Mouse (Mus musculus) heart, postnatal 0 days (tissue): ENCODE measurements around the gene Coq9. TPM values are rescaled to one million over a fixed set of nuclear protein-coding genes. Genes with fewer than 3 reads are reported as not detected.
"Not testable (repeated sequence)": the region's sequence is repeated elsewhere in the genome, so short reads cannot be mapped to it uniquely, and the experiment has no call there.

Experiments used
- ATAC-seq: fragments of 200-750 bp; cut with Nextera tagmentation; 2 replicates; pipeline ENCODE4 v1.8.0; 2017; ENCODE audit warnings: low read depth, moderate number of reproducible peaks, moderate library complexity; ENCODE audit not compliant: insufficient read depth
- DNase-seq: peaks from one replicate; pipeline ENCODE4 v3.0.0-alpha.2; 2016; ENCODE audit warnings: low spot score
- H3K27ac ChIP-seq: fragments of 300-500 bp; sonication (generic); 2 replicates; pipeline ENCODE4 v1.5.1; 2014; ENCODE audit warnings: low read depth, mild to moderate bottlenecking
- H3K27me3 ChIP-seq: fragments of 300-500 bp; sonication (generic); 2 replicates; pipeline ENCODE4 v1.6.1; 2014; ENCODE audit warnings: low read length, mixed read lengths; ENCODE audit not compliant: control insufficient read depth, insufficient read depth
- H3K36me3 ChIP-seq: fragments of 300-500 bp; sonication (generic); replicated peaks from 2 replicates; pipeline ENCODE4 v1.6.1; 2014; ENCODE audit warnings: low read length, mixed read lengths; ENCODE audit not compliant: control insufficient read depth, insufficient read depth
- H3K4me1 ChIP-seq: fragments of 300-500 bp; sonication (generic); 2 replicates; pipeline ENCODE4 v1.6.1; 2014; ENCODE audit warnings: antibody characterized with exemption; ENCODE audit not compliant: control insufficient read depth, insufficient read depth
- H3K4me2 ChIP-seq: fragments of 300-500 bp; sonication (generic); 2 replicates; pipeline ENCODE4 v1.6.1; 2014; ENCODE audit warnings: low read depth, mild to moderate bottlenecking, low read length, moderate library complexity
- H3K4me3 ChIP-seq: fragments of 300-500 bp; sonication (generic); 2 replicates; pipeline ENCODE4 v1.5.1; 2014; ENCODE audit warnings: low read depth, low read length
- H3K9ac ChIP-seq: fragments of 300-500 bp; sonication (generic); replicated peaks from 2 replicates; pipeline ENCODE4 v1.6.1; 2014; ENCODE audit warnings: low read depth, low read length, mixed read lengths
- H3K9me3 ChIP-seq: fragments of 300-500 bp; sonication (generic); replicated peaks from 2 replicates; pipeline ENCODE4 v1.6.1; 2016; ENCODE audit warnings: low read length; ENCODE audit not compliant: control insufficient read depth
- CTCF ChIP-seq: IDR thresholded peaks from 2 replicates; pipeline ENCODE4 v1.5.1; 2016; ENCODE audit warnings: antibody characterized with exemption, control low read depth, low read depth
- EP300 ChIP-seq: IDR thresholded peaks from 2 replicates; pipeline ENCODE4 v1.6.1; 2016; ENCODE audit warnings: antibody characterized with exemption, low read depth
- WGBS: fragments of 180-500 bp; shearing (Covaris S2); extraction: QIAGEN DNeasy Blood & Tissue Kit; methylation state at CpG from one replicate; pipeline ENCODE4 v1.1.7; 2014; 5-methylcytosine and 5-hydroxymethylcytosine counted together
- polyA plus RNA-seq: library from polyadenylated mRNA; unstranded; fragments of >200 nt; fragmentation: Nextera tagmentation; extraction: Ambion mirVana; gene quantifications from 2 replicates; pipeline ENCODE4 v1.2.1, GENCODE M21; 2015
- total RNA-seq: library from RNA; depleted of rRNA; stranded (reverse); fragments of >200 nt; gene quantifications from 2 replicates; pipeline ENCODE4 v1.2.3, GENCODE M21; 2014; ENCODE audit warnings: low replicate concordance

The Coq9 gene
- total and polyA plus RNA-seq, 2 experiments from 2014 or later, result 290 to 677 TPM

DNA sequence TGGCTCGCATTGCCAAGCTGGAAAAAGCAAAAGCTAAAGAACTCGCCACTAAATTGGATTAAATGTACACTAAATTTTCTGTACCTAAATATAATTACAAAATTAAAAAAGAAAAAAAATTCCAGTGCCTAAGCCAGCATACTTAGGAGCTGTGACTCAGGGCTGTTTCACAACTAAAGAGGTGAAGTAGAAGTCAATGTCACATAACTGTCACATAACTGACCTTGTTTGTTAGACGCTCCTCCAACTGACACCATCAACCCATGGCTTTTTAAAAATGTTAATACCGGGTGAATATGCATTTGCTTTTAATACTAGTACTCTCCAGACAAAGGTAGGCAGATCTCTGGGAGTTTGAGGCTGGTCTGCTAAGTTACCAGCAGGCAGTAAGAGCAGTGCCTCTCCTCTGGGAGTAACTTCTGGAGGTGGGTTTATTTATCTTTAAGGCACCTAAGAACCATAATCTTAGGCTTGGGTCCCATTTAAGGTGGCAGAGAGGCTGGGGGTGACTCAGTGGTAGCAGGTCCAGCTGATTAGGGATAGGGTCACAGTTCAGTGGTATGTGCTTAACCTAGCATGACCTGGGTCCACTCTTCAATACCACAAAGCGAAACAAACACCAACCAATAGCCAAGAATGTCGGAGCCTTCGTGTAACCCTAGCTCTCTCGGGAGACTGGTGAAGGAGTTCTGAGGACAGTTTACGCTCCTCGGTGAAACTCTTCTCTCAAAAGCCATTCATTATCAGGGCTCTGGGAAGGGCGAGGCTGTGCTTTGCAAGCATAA, 1.5 kb upstream of the Coq9 start:
- Histone ChIP-seq H3K9ac (peak overlapping the region; percentile 91), H3K27me3 (no peaks in the 10 kb centered on the region), H3K9me3 (no peaks in the 10 kb centered on the region), H3K27ac (peak overlapping the region; percentile 46; the same call in 1 of the 2 replicates), H3K4me1 (peaks cover 21% of the 10 kb centered on the region), H3K36me3 (peaks cover 7% of the 10 kb centered on the region), H3K4me2 (peak overlapping the region; percentile 82), H3K4me3 (peak overlapping the region; percentile 85)
- no peak for TF ChIP-seq CTCF
- TF ChIP-seq EP300, result no peak
- no peak for ATAC-seq
- DNase-seq, result peak; percentile 27
- WGBS, result 57% methylated on average over 11 of the region's 11 CpGs

DNA sequence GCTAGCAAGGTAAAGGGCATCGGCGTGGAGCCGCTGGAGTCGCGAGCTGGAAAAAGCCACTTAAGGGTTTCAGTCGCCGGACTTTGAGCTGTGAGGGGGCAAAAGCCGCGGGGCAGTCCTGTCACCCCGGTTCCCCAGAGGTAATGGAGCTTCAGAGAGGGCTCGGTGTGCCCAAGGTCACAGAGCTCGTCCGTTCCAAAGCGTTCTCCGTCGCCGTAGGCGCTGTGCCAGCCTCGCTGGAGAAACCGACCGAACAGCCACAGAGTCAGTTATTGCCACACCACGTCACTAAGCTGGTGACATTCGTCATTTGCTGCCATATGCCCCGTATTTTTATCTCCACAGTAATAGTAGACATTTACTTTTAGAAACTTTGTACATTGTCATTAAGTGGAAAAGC, 479 bp downstream of the Coq9 start:
- DNase-seq (peak; percentile 71), ATAC-seq (peak; percentile 84)
- H3K9me3 ChIP-seq, result no peaks in the 10 kb centered on the region
- peak overlapping the region; percentile 66 for H3K4me2 ChIP-seq
- H3K27me3 ChIP-seq, result no peaks in the 10 kb centered on the region
- H3K4me3 ChIP-seq, result peak overlapping the region; percentile 85
- peak overlapping the region; percentile 91 for H3K9ac ChIP-seq
- WGBS, result under 1% methylated on average over 24 of the region's 24 CpGs
- peaks cover 21% of the 10 kb centered on the region for H3K4me1 ChIP-seq
- peak overlapping the region; percentile 98 for H3K27ac ChIP-seq
- H3K36me3 ChIP-seq, result peaks cover 12% of the 10 kb centered on the region
- TF ChIP-seq EP300 (no peak), CTCF (no peak)

DNA sequence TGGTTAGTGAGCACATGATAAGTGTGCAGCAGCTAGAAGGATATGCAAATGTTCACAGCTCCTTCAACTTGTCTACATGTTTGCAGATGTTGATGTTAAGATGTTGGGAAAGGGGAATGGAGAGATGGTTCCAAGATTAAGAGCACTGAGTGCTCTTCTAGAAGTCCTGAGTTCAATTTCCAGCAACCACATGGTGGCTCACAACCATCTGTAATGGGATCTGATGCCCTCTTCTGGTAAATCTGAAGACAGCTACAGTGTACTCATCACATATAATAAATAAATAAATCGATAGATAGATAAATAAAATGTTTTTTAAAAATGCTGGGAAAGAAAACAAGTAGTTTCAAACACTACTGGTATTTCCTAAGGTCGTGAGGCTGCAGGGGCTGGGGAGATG, 3.1 kb downstream of the Coq9 start:
- 42% methylated on average over 2 of the region's 2 CpGs for WGBS
- no peaks in the 10 kb centered on the region for H3K27me3 ChIP-seq
- H3K9ac ChIP-seq, result no peak overlapping the region
- DNase-seq, result no peak
- TF ChIP-seq CTCF, result no peak
- no peak overlapping the region for H3K4me3 ChIP-seq
- H3K9me3 ChIP-seq, result no peaks in the 10 kb centered on the region
- H3K4me2 ChIP-seq, result no peak overlapping the region
- peaks cover 19% of the 10 kb centered on the region for H3K4me1 ChIP-seq
- ATAC-seq, result no peak
- H3K36me3 ChIP-seq, result peaks cover 38% of the 10 kb centered on the region
- H3K27ac ChIP-seq, result no peak overlapping the region

DNA sequence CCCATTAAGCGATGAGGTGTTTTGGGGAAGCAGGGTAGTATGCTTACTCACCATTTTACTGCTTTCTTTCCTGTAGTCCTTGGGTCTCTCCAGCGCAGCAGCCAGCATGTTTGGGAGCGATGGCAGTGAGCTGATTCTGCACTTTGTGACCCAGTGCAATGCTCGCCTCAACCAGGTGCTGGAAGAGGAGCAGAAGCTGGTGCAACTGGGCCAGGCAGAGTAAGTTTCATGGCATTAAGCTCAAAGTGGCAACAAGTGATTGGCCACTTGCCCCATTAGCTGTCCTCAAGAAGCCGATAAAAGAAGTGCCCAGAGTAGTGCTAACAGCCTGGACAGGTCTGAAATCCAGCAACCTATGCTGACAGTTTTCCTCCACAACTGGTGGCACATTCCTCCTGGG, 11.9 kb downstream of the Coq9 start:
- ATAC-seq (no peak), DNase-seq (no peak)
- Histone ChIP-seq H3K9me3 (no peaks in the 10 kb centered on the region), H3K27ac (no peak overlapping the region), H3K9ac (no peak overlapping the region), H3K27me3 (no peaks in the 10 kb centered on the region), H3K4me3 (no peak overlapping the region), H3K4me1 (no peaks in the 10 kb centered on the region), H3K4me2 (no peak overlapping the region), H3K36me3 (peaks cover 98% of the 10 kb centered on the region)
- TF ChIP-seq EP300, result no peak
- TF ChIP-seq CTCF, result no peak
- WGBS, result 90% methylated on average over 5 of the region's 5 CpGs

DNA sequence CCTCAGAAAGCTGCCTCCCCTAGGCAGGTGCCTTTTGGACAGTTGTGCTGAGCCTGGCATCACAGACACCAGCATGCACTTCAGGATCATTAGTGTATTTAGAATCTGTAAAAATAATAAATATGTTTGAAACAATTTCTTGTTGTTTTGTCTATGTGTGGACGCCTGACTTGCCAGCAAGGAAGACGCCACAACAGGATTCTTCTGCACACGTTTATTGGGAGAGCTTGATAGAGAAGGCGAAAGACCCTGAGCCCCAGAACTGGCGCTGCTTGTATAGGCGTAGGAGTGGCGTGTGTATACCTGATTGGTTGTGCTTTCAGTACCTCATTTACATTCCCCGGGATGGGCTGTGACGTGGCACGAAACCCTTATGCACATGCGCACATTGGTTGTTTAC, 16.6 kb downstream of the Coq9 start:
- not testable (repeated sequence) for H3K4me2 ChIP-seq, H3K9ac ChIP-seq, H3K9me3 ChIP-seq, ATAC-seq, DNase-seq, H3K27me3 ChIP-seq, H3K27ac ChIP-seq, H3K4me3 ChIP-seq, H3K4me1 ChIP-seq
- peaks cover 51% of the 10 kb centered on the region for H3K36me3 ChIP-seq
- WGBS, result 90% methylated on average over 11 of the region's 11 CpGs

DNA sequence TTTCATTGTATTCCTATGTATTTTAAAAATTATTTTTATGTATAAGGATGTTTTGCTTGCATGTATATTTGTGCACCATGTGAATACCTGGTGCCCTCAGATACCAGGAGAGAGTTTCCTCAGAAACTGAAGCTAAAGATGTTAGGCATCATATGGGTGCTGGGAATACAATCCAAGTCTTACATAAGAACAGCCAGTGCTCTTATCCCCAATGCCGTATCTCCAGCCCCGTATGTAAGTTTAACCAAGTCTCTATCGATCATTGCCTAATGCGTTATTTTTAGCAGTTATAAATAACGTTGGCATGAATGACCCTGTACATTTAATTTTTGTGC, 18.9 kb downstream of the Coq9 start:
- WGBS, result 28% methylated on average over 5 of the region's 5 CpGs
- peaks cover 36% of the 10 kb centered on the region for H3K36me3 ChIP-seq
- H3K4me1 ChIP-seq, result peaks cover 8% of the 10 kb centered on the region
- peak overlapping the region; percentile 87; the same call in 1 of the 2 replicates for H3K9ac ChIP-seq
- peak overlapping the region; percentile 81; the same call in 1 of the 2 replicates for H3K4me3 ChIP-seq
- ATAC-seq, result 0 out of 2 replicates have a peak, but pooled peaks have one; percentile 3
- no peak for DNase-seq
- H3K27ac ChIP-seq, result no peak overlapping the region
- no peak for TF ChIP-seq EP300
- no peak for TF ChIP-seq CTCF
- H3K27me3 ChIP-seq, result no peaks in the 10 kb centered on the region
- H3K9me3 ChIP-seq, result no peaks in the 10 kb centered on the region
- peak overlapping the region; percentile 78; the same call in 1 of the 2 replicates for H3K4me2 ChIP-seq
